Mouse (Mus musculus): ENCODE data around the gene Glcci1. TPM values are rescaled to one million over a fixed set of nuclear protein-coding genes. Genes with fewer than 3 reads are reported as not detected.

Gene Glcci1
- total and polyA plus RNA-seq, 3 experiments, result 1.9 to 3.5 (median 2.4) TPM

GRCm38 (mm10) chr6:8583892-8584291 lies 74.5 kb downstream of the Glcci1 start:
- Histone ChIP-seq H3K27me3 (replicated peaks) (no peaks in the 10 kb centered on the region), H3K9ac (ENCODE audit: insufficient read depth, low read depth) (no peak overlapping the region), H3K27ac (ENCODE audit: insufficient read depth, low read depth) (no peak overlapping the region), H3K79me2 (replicated peaks; ENCODE audit: control insufficient read depth, extremely low read depth, insufficient read depth, poor library complexity, severe bottlenecking) (no peaks in the 10 kb centered on the region), H3K4me1 (ENCODE audit: control insufficient read depth in 1 of 2, insufficient read depth in 2 of 2) (no peaks in the 10 kb centered on the region), H3K9me3 (replicated peaks; ENCODE audit: low read length) (no peaks in the 10 kb centered on the region), H3K36me3 (replicated peaks in 1 of 2; ENCODE audit: control insufficient read depth in 1 of 2, insufficient read depth in 1 of 2, low read length in 1 of 2) (peaks cover 3 to 13% of the 10 kb centered on the region in 2 experiments), H3K4me2 (ENCODE audit: insufficient read depth, low read depth, poor library complexity, severe bottlenecking) (no peak overlapping the region), H3K4me3 (replicated peaks in 1 of 3; ENCODE audit: low read depth in 2 of 3, low read length in 2 of 3, poor library complexity in 1 of 3) (no peak overlapping the region)
- no peak for TF ChIP-seq MAZ (IDR thresholded peaks at IDR 0.05; ENCODE audit: low read depth, low read length)
- TF ChIP-seq GABPA (IDR thresholded peaks at IDR 0.05; ENCODE audit: insufficient replicate concordance, low read depth, low read length), result no peak
- TF ChIP-seq NRF1 (IDR thresholded peaks at IDR 0.05; ENCODE audit: low read depth, low read length), result no peak
- no peak for TF ChIP-seq NELFE (IDR thresholded peaks at IDR 0.05; ENCODE audit: low read depth, low read length)
- TF ChIP-seq TBP (conservative IDR thresholded peaks at IDR 0.05; ENCODE audit: low read depth, low read length), result no peak
- no peak for TF ChIP-seq HCFC1 (IDR thresholded peaks at IDR 0.05; ENCODE audit: low read depth, low read length)
- TF ChIP-seq EP300 (IDR thresholded peaks at IDR 0.05; ENCODE audit: low read length), result no peak
- TF ChIP-seq USF2 (conservative IDR thresholded peaks at IDR 0.05; ENCODE audit: low read depth, low read length), result no peak
- TF ChIP-seq RCOR1 (conservative IDR thresholded peaks at IDR 0.05; ENCODE audit: low read depth, low read length), result no peak
- no peak for TF ChIP-seq RAD21 (IDR thresholded peaks at IDR 0.05; ENCODE audit: low read depth, low read length)
- no peak for TF ChIP-seq ZMIZ1 (IDR thresholded peaks at IDR 0.05; ENCODE audit: low read depth, low read length)
- TF ChIP-seq POLR2A (IDR thresholded peaks at IDR 0.05; ENCODE audit: low read depth, low read length), result no peak
- TF ChIP-seq BHLHE40 (IDR thresholded peaks at IDR 0.05; ENCODE audit: low read depth, low read length), result no peak
- no peak for TF ChIP-seq KAT2A (IDR thresholded peaks at IDR 0.05; ENCODE audit: insufficient replicate concordance, low read length)
- no peak for TF ChIP-seq JUND (conservative IDR thresholded peaks at IDR 0.05; ENCODE audit: low read depth, low read length)
- TF ChIP-seq MEF2A (IDR thresholded peaks at IDR 0.05; ENCODE audit: borderline replicate concordance, low read depth, low read length), result no peak
- in situ Hi-C loops (cut with MboI; ENCODE audit: low pct_ligation_motif_present, low pct_unique_long_range_greater_than_20kb, low sequenced_read_pairs), result no loop called here
- DNase-seq (ENCODE audit: extremely low read depth), result no peak
- dilution Hi-C loops (cut with MboI; ENCODE audit: extremely low pct_ligation_motif_present, extremely low pct_unique_long_range_greater_than_20kb, low sequenced_read_pairs), result no loop called here

GRCm38 (mm10) chr6:8591665-8592064 lies 82.3 kb downstream of the Glcci1 start:
- TF ChIP-seq SIN3A (IDR thresholded peaks at IDR 0.05; ENCODE audit: low read length) (no peak), PAX5 (IDR thresholded peaks at IDR 0.05; ENCODE audit: low read length) (no peak), MAFK (IDR thresholded peaks at IDR 0.05; ENCODE audit: insufficient replicate concordance, low read length) (no peak), MAX (IDR thresholded peaks at IDR 0.05; ENCODE audit: low read length) (no peak)
- Histone ChIP-seq H3K27ac (ENCODE audit: insufficient read depth, low read depth) (no peak overlapping the region), H3K36me3 (replicated peaks in 1 of 2; ENCODE audit: control insufficient read depth in 1 of 2, insufficient read depth in 1 of 2, low read length in 1 of 2) (peaks cover 5% of the 10 kb centered on the region in 2 experiments), H3K27me3 (replicated peaks) (no peaks in the 10 kb centered on the region), H3K9ac (ENCODE audit: insufficient read depth, low read depth) (no peak overlapping the region), H3K4me1 (ENCODE audit: control insufficient read depth in 1 of 2, insufficient read depth in 2 of 2) (no peaks in the 10 kb centered on the region; a peak in 1 of 4 replicates), H3K9me3 (replicated peaks; ENCODE audit: low read length) (no peaks in the 10 kb centered on the region), H3K79me2 (replicated peaks; ENCODE audit: control insufficient read depth, extremely low read depth, insufficient read depth, poor library complexity, severe bottlenecking) (no peaks in the 10 kb centered on the region), H3K4me2 (ENCODE audit: insufficient read depth, low read depth, poor library complexity, severe bottlenecking) (no peak overlapping the region), H3K4me3 (replicated peaks in 1 of 3; ENCODE audit: low read depth in 2 of 3, low read length in 2 of 3, poor library complexity in 1 of 3) (no peak overlapping the region)
- in situ Hi-C loops (cut with MboI; ENCODE audit: low pct_ligation_motif_present, low pct_unique_long_range_greater_than_20kb, low sequenced_read_pairs), result no loop called here
- dilution Hi-C loops (cut with MboI; ENCODE audit: extremely low pct_ligation_motif_present, extremely low pct_unique_long_range_greater_than_20kb, low sequenced_read_pairs), result no loop called here
- DNase-seq (ENCODE audit: extremely low read depth), result no peak
